Mouse (Mus musculus) embryonic facial prominence, embryonic 15.5 days (tissue): Measurements from ENCODE around the gene Doc2a. TPM values are rescaled to one million over a fixed set of nuclear protein-coding genes. Genes with fewer than 3 reads are reported as not detected.

Experiments used
- ATAC-seq: fragments of 200-750 bp; cut with Nextera tagmentation; 2 replicates; pipeline ENCODE4 v1.8.0; 2017; ENCODE audit warnings: low read depth, moderate TSS enrichment; ENCODE audit not compliant: insufficient number of reproducible peaks, low FRiP score, low TSS enrichment
- H3K27ac ChIP-seq: fragments of 300-500 bp; sonication (generic); replicated peaks from 2 replicates; pipeline ENCODE4 v1.5.1; 2015; ENCODE audit warnings: mild to moderate bottlenecking, inconsistent platforms
- H3K27me3 ChIP-seq: fragments of 300-500 bp; sonication (generic); 2 replicates; pipeline ENCODE4 v1.6.1; 2015; ENCODE audit warnings: inconsistent platforms
- H3K36me3 ChIP-seq: fragments of 300-500 bp; sonication (generic); 2 replicates; pipeline ENCODE4 v1.6.1; 2015; ENCODE audit warnings: mild to moderate bottlenecking, inconsistent platforms
- H3K4me1 ChIP-seq: fragments of 300-500 bp; sonication (generic); 2 replicates; pipeline ENCODE4 v1.6.1; 2015; ENCODE audit warnings: inconsistent platforms
- H3K4me2 ChIP-seq: fragments of 300-500 bp; sonication (generic); replicated peaks from 2 replicates; pipeline ENCODE4 v1.6.1; 2015; ENCODE audit warnings: mild to moderate bottlenecking, inconsistent platforms
- H3K4me3 ChIP-seq: fragments of 300-500 bp; sonication (generic); replicated peaks from 2 replicates; pipeline ENCODE4 v1.5.1; 2015; ENCODE audit warnings: mild to moderate bottlenecking, inconsistent platforms
- H3K9ac ChIP-seq: fragments of 300-500 bp; sonication (generic); 2 replicates; pipeline ENCODE4 v1.6.1; 2015; ENCODE audit warnings: inconsistent platforms
- H3K9me3 ChIP-seq: fragments of 300-500 bp; sonication (generic); replicated peaks from 2 replicates; pipeline ENCODE4 v1.6.1; 2016; ENCODE audit warnings: inconsistent platforms
- WGBS: fragments of 180-500 bp; shearing (Covaris S2); methylation state at CpG from one replicate; pipeline ENCODE4 v1.1.7; 2015; 5-methylcytosine and 5-hydroxymethylcytosine counted together
- polyA plus RNA-seq: library from polyadenylated mRNA; unstranded; fragments of >200 nt; fragmentation: Nextera tagmentation; extraction: Ambion mirVana; gene quantifications from 2 replicates; pipeline ENCODE4 v1.2.1, GENCODE M21; 2015

Gene Doc2a
- 0.85 and 1.6 TPM in 2 replicates for polyA plus RNA-seq

DNA sequence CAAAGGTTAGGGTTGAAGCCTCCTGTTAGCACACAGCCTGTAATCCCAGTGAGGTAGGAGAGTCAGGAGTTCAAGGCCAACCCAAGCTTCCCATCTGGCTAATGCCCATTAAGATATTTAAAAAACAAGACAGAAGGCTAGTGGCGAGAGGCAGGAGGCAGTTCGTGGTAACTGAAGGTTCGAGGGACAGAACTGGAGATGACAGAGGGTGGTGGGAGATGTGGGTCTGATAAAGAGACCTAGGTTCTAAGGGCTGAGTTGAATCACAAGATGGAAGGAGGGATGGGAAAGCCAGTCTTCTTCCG, at the start of gene Doc2a:
Gene Doc2a, plus strand, starts transcription at position 301 of the 305 bp plus-strand sequence.
- 22% methylated on average over 4 of the region's 4 CpGs for WGBS
- peak within 1 kb of the TSS; percentile 34 for H3K9ac ChIP-seq
- H3K9me3 ChIP-seq, result no peaks in the 10 kb centered on the region
- peaks cover 5% of the 10 kb centered on the region; the same call in 1 of the 2 replicates for H3K36me3 ChIP-seq
- peak within 1 kb of the TSS; percentile 97 for H3K4me2 ChIP-seq
- peak within 1 kb of the TSS; percentile 51 for H3K4me3 ChIP-seq
- H3K4me1 ChIP-seq, result peaks cover 24% of the 10 kb centered on the region
- no peak for ATAC-seq
- no peak within 1 kb of the TSS for H3K27ac ChIP-seq
- H3K27me3 ChIP-seq, result peaks cover 31% of the 10 kb centered on the region

DNA sequence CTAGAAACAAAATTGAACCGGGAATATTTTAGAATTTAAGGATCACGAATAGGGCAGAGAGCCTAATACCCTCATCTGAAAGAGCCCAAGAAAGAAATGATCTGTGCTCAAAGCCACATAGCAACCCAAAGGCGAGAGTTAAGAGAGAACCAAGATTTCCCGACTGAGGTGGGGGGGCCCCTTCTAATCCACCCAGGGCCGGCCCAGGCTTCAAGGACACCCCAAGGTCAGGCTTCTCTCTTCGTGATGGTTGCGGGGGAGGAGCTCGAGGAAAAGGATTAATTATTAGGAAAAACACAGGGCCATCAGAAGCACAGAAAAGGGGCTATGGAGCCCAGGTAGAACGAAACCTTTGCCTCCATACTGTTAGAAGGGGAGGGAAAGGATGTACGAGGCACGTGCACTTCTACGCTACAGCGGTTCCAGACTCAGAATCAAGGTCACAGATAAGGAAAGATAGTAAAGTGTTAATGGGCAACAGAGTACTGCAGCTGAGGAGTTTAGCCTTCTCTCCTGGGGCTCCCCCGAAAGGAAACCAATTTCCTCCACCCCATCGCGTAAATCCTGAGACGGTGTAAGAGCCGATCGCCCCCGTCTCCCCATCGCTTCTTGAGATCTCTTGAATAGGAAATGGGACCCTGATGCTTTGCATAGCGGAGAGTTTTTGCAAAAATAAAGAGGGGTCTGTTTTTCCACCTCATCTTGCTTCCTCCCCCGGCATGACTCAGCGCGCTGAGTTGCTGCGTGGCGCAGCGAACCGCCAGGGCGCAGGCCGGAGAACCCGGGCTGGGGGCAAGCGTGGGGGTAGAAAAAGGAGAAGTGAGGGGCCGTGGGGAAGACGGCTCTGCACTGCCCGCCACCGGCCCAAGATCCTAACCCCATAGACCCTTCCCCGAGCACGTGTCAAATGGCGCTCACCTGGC, 48.8 kb upstream of the Doc2a start:
- peaks cover 44% of the 10 kb centered on the region for H3K4me1 ChIP-seq
- under 1% methylated on average over 40 of the region's 40 CpGs for WGBS

DNA sequence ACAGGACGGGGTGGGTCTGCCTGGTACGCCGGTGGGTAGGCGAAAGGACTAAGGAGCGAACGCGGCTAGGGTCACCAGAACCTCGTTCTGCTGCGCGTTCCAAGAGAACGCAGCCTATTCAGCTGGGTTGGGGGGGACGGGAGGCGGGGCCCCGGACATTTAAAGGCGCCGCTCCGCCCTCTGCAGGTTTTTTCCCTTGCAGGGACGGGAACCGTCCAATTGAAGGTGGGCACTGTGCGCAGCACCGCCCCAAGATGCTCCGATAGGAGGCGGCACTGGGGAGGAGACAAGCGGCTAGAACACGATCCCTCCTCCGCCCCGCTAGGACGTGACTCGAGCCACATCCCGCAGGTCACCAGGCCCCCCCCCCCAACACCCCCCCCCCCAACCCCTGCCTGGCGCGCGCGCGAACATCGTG, 48.2 kb upstream of the Doc2a start:
- Histone ChIP-seq H3K9ac (peak overlapping the region; percentile 90), H3K4me1 (peaks cover 38% of the 10 kb centered on the region), H3K27me3 (no peaks in the 10 kb centered on the region), H3K27ac (peak overlapping the region; percentile 99), H3K36me3 (peaks cover 35% of the 10 kb centered on the region), H3K4me3 (peak overlapping the region; percentile 87), H3K4me2 (peak overlapping the region; percentile 82), H3K9me3 (no peaks in the 10 kb centered on the region)
- peak; percentile 96 for ATAC-seq
- WGBS, result under 1% methylated on average over 29 of the region's 36 CpGs

More for the DNA sequence above, 48.8 kb upstream of the Doc2a start:
- no peak for ATAC-seq
- H3K9ac ChIP-seq, result peak overlapping the region; percentile 90
- peak overlapping the region; percentile 79 for H3K4me2 ChIP-seq
- peak overlapping the region; percentile 87 for H3K4me3 ChIP-seq
- H3K36me3 ChIP-seq, result peaks cover 41% of the 10 kb centered on the region
- H3K9me3 ChIP-seq, result no peaks in the 10 kb centered on the region
- no peaks in the 10 kb centered on the region for H3K27me3 ChIP-seq
- H3K27ac ChIP-seq, result peak overlapping the region; percentile 94

DNA sequence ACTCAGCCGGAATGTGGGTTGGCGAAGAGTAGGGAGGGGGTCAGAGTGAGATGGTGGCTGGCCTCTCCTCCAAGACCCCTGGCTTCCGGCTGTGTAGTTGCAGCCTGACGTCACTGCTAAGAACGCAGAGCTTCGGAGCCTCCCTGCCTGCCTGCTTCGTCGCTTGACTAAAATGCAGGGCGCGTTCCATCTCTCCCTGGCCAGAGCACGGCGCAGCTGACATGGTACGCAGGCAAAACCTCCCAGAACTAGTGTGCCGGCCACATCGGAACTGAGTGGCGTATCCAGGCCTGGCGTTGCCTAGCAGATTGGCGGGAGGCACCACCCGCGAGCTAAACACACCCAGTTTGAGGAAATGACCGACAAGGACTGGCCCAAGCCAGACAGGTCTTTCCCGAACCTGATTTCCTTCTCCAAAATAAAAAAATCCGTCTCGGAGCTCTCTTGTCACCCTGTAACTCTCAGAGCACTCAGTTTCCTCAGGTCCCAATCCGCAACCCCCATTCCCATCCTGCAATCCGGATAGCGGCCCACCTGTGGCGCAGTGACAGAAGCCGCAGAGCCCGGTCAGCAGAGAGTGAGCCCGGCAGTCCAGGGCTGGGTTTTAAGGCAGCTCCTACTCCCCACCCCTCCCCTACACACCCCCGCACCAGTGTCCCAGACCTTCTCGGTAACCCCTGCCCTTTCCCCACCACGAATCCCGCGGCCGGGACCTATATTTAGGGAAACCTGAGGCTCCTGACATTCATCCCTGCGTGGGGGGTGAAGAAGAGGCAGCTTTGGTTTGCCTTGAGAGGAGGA, 47.5 kb upstream of the Doc2a start:
- peaks cover 38% of the 10 kb centered on the region for H3K4me1 ChIP-seq
- peaks cover 29% of the 10 kb centered on the region for H3K36me3 ChIP-seq
- WGBS, result under 1% methylated on average over 37 of the region's 38 CpGs
- H3K27ac ChIP-seq, result peak overlapping the region; percentile 99
- peak overlapping the region; percentile 82 for H3K4me2 ChIP-seq
- peak overlapping the region; percentile 87 for H3K4me3 ChIP-seq
- ATAC-seq, result peak; percentile 89
- no peaks in the 10 kb centered on the region for H3K27me3 ChIP-seq
- H3K9ac ChIP-seq, result peak overlapping the region; percentile 76
- H3K9me3 ChIP-seq, result no peaks in the 10 kb centered on the region

DNA sequence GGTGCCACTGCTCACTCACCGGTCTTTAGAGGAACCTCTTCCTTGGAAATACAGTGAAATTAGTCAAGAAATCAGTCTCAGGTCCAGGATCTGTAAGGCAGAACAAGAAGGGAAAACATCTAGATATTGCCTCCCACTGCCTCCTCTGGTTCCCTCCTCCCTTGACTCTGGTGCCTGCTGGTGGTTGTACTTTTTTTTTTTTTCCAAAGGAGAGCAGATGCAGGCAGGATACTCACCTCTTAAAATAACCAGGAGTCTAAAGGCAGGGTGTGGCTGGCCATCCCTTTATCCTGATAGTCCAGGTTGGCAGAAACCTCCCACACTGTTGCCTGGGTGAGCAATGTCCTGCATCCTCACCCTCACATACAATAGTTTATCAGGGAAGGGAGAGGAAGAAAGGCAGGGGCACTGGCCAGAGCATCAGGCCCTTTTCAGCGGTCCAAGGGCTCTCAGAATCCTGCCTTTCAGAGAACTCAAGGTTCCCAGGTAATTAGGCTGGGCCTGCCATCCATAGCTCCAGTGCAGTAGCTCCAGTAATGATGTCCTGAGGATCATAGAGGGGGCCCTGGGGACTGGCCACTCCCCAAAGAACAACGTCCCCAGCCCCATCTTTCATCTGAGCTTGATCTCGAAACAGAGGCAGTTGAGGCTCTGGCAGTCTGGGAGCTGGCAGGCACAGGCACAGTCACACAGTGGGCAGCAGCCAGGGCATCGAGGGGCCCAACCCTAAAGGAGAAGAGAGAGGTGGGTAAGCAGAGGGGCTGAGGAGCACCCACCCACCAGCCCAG, 46.8 kb upstream of the Doc2a start:
- peak overlapping the region; percentile 87 for H3K4me3 ChIP-seq
- WGBS, result 50% methylated on average over 5 of the region's 5 CpGs
- no peaks in the 10 kb centered on the region for H3K27me3 ChIP-seq
- peaks cover 21% of the 10 kb centered on the region for H3K36me3 ChIP-seq
- no peaks in the 10 kb centered on the region for H3K9me3 ChIP-seq
- peak overlapping the region; percentile 76 for H3K9ac ChIP-seq
- peaks cover 38% of the 10 kb centered on the region for H3K4me1 ChIP-seq
- ATAC-seq, result no peak
- peak overlapping the region; percentile 99 for H3K27ac ChIP-seq
- peak overlapping the region; percentile 82 for H3K4me2 ChIP-seq

DNA sequence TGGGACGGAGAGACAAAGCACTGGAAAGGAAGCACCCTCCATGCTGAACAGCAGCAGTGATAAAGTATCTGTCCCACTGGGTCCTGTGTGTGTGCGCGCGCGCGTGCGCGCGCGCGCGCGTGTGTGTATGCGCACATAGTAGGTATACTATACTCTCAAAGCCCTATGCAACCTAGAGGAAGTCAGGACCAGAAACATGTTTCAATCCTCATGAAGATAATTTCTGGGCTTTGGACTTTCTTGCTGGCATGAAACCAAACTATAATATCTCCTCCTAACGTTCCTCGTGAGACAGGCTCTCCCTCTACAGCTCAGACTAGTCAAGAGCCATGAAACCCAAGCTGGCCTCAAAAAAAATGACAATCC, 46.2 kb upstream of the Doc2a start:
- no peak overlapping the region for H3K4me2 ChIP-seq
- no peak overlapping the region for H3K9ac ChIP-seq

DNA sequence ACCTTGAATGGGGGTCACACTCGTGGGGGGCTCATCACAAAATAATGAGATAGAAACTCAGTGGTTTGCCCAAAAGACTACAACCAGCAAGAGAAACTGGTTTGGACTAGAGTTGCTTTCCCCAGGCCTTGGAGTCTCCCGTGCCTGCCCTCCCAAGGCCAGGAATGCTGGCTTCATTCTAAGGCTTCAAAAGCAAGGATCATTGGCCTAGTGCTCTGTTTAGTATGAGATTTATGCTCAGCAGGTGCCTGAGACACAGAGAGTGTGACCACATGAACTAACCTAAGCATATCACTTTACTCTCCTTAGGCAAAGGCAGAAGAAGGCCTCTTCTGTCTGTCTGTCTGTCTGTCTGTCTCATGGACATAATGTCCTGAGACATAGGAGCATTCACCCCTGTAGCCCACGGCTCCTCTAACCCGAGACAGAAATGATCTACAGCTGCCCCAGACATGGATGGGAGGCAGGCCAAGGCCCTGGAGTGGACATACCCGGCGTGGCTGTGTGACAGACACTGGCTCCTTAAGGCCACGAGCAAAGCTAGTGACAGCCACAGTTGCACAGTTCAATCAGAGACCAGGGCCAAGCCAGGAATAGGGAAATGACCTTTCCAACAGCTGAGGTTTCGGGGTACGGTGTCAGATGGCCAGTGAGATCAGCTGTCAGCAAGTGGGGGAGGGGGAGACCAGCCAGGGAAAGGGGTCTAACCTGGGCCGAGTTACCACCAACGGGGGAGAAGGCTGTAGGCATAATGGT, 44.9 kb upstream of the Doc2a start:
- H3K9me3 ChIP-seq, result no peaks in the 10 kb centered on the region
- H3K4me1 ChIP-seq, result peaks cover 29% of the 10 kb centered on the region
- H3K36me3 ChIP-seq, result peaks cover 3% of the 10 kb centered on the region; the same call in 1 of the 2 replicates
- no peak overlapping the region for H3K27ac ChIP-seq
- no peak overlapping the region for H3K9ac ChIP-seq
- 76% methylated on average over 11 of the region's 11 CpGs for WGBS
- no peaks in the 10 kb centered on the region for H3K27me3 ChIP-seq
- no peak for ATAC-seq
- no peak overlapping the region for H3K4me2 ChIP-seq
- no peak overlapping the region for H3K4me3 ChIP-seq

More for the DNA sequence above, 46.2 kb upstream of the Doc2a start:
- no peak for ATAC-seq
- Histone ChIP-seq H3K27ac (peak overlapping the region; percentile 99; the same call in 1 of the 2 replicates), H3K9me3 (no peaks in the 10 kb centered on the region), H3K4me3 (no peak overlapping the region), H3K4me1 (peaks cover 38% of the 10 kb centered on the region), H3K27me3 (no peaks in the 10 kb centered on the region), H3K36me3 (peaks cover 15% of the 10 kb centered on the region)
- 90% methylated on average over 16 of the region's 16 CpGs for WGBS

DNA sequence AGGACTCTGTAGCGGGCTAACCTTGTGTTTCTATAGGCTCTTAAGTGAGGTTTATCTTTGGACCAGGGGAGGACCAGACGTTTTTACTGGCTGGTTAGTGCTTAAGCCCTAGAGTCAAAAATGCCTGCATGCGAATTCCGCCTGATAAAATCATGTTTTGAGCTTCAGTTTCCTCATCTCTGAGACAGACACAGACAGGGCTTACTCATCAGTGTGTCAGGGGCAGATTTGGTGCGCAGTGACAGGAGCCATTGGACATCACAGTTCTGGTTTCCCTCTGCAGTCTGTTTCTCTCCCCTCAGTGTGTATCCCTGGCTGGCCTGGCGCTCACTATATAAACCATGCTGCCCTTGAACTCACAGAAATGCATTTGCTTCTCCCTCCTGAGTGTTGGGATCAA, 44.0 kb upstream of the Doc2a start:
- H3K9me3 ChIP-seq, result no peaks in the 10 kb centered on the region
- WGBS, result 81% methylated on average over 6 of the region's 6 CpGs
- no peak for ATAC-seq
- no peak overlapping the region for H3K4me3 ChIP-seq
- H3K36me3 ChIP-seq, result no peaks in the 10 kb centered on the region
- H3K27me3 ChIP-seq, result no peaks in the 10 kb centered on the region
- H3K4me2 ChIP-seq, result no peak overlapping the region
- H3K4me1 ChIP-seq, result peaks cover 29% of the 10 kb centered on the region
- no peak overlapping the region for H3K9ac ChIP-seq
- no peak overlapping the region; the same call in 1 of the 2 replicates for H3K27ac ChIP-seq

DNA sequence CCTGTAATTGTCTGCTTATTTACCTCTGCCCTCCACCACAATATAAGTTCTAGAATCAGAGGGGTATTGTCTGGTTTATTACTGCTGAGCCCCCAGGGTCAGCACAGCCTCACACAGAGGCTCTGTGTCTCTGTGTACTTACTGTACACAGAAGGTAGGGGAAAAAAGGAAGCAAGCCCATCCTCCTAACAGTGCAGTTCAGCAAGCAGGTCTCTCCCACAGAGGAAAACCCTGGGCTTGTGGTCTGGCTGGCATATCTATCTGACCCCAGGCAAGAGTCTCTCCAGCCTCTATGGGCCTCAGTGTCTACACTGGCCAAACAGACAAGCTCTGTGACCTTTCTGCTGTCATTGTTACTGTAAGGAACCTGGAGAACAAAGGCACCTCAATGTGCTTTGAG, 43.5 kb upstream of the Doc2a start:
- no peaks in the 10 kb centered on the region for H3K27me3 ChIP-seq
- H3K36me3 ChIP-seq, result no peaks in the 10 kb centered on the region
- no peaks in the 10 kb centered on the region for H3K9me3 ChIP-seq
- H3K4me1 ChIP-seq, result peaks cover 33% of the 10 kb centered on the region
- H3K27ac ChIP-seq, result no peak overlapping the region; the same call in 1 of the 2 replicates
- ATAC-seq, result no peak
- no peak overlapping the region for H3K4me2 ChIP-seq
- H3K9ac ChIP-seq, result no peak overlapping the region
- no peak overlapping the region for H3K4me3 ChIP-seq

DNA sequence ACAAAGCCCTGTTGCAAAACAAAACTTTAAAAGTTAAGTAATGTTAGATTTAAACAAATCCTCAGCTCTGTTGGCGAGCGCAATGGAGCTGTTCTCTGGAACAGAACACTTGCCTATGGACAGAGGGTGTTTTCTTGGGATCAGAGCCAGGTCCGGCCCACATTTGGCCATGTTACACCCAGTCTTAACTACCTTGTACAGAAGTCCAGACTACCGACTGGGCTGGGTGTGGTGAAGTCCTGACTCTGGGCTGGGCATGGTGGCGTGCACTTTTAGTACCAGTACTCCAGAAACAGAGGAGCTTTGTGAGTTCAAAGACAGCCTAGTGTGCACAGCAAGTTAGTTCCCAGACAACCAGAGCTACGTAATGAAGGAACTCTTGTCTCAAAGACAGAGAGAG, 40.3 kb upstream of the Doc2a start:
- 79% methylated on average over 6 of the region's 6 CpGs for WGBS
- H3K27me3 ChIP-seq, result no peaks in the 10 kb centered on the region
- no peak overlapping the region for H3K27ac ChIP-seq
- no peak overlapping the region for H3K4me2 ChIP-seq
- H3K9ac ChIP-seq, result no peak overlapping the region
- H3K4me1 ChIP-seq, result peaks cover 22% of the 10 kb centered on the region
- no peaks in the 10 kb centered on the region for H3K9me3 ChIP-seq
- no peak overlapping the region for H3K4me3 ChIP-seq
- ATAC-seq, result no peak
- no peaks in the 10 kb centered on the region for H3K36me3 ChIP-seq
